Mouse (Mus musculus): ENCODE measurements around the gene E330014E10Rik.
"Not testable (repeated sequence)": the region's sequence is repeated elsewhere in the genome, so short reads cannot be mapped to it uniquely, and the experiment has no call there.

The E330014E10Rik gene

DNA sequence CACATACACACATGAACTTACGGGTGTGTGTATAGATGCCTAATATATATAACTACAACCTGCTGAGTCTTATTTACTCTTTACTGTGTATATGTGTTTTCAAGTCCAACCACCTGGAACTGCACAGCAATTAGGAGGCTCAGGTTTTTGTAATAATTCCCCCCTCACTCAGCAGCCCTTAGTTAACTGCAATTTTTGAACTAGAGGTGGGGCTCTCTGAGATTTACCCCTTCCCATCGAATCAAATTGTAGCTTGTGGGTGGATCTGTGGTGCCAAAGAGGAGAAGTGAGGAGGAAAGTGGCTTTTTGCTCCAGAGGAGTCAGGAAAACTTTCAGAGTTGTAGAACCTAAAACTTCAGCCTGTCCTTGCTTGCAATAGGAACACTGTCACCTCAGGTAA lies at the start of gene E330014E10Rik:
TSS of gene E330014E10Rik (plus strand) at position 301 of the 400 bp plus-strand sequence.
- not testable (repeated sequence) for DNase-seq (ENCODE audit: low spot score)

DNA sequence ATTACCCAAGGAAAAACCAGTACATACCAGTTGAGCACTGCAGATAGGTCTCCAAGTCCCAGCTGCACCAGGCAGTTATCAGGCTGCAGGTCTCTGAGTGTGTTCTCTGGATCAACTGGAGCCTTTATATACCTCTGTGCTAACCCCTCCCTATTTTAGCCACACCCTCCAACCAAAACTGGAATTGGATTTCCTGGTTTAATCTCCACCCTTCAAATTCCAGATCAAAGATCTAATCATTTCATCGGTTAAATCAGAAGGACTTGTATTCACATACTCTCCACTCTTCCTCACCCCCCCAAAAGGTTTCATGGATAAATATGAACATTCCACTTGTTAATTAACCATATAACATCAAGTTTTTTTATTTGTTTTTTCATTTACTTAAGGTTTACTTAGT lies 39.7 kb upstream of the E330014E10Rik start, which contains the start of gene Gm7978:
TSS of gene Gm7978 (minus strand) at position 101 of the 400 bp plus-strand sequence.
- not testable (repeated sequence) for DNase-seq (ENCODE audit: low spot score)

DNA sequence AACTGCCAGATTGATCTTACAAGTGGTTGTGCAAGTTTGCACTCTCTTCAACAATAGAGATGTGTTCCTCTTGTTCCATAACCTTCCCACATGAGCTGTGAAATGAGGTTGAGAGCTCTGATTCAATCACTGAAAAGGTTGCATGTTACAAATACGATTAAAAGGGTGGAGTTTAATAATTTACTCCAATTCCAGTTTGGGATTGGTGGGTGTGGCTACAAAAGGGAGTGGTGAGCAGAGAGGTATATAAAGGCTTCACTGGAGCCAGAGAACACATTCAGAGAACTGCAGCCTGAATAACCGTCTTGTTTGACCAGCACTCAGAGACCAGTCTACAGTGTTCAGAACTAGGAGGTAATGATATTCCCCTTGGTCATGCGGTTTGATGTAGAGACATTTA lies 34.1 kb upstream of the E330014E10Rik start, which contains the start of gene Gm7982:
TSS of gene Gm7982 (plus strand) at position 301 of the 400 bp plus-strand sequence.
- not testable (repeated sequence) for DNase-seq (ENCODE audit: low spot score)

DNA sequence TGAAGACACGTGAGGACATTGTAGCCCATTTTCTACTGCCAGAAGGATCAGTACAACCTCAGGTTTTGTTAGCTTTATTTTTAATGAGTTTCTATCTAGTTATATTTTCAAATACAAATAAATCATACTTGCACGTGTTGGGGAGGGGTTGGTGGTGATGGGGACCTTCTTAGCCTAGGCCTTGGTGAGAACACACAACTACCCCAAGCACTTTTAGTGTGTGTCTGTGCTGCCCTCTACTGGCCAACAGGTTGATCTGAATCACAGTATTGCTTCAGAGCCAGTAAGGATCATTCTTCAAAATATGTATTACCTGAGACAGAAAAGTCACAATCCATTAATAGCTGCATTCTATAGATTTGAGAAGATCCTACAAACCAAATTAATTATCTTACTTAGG lies 35.1 kb downstream of the E330014E10Rik start:
- not testable (repeated sequence) for DNase-seq (ENCODE audit: low spot score)

DNA sequence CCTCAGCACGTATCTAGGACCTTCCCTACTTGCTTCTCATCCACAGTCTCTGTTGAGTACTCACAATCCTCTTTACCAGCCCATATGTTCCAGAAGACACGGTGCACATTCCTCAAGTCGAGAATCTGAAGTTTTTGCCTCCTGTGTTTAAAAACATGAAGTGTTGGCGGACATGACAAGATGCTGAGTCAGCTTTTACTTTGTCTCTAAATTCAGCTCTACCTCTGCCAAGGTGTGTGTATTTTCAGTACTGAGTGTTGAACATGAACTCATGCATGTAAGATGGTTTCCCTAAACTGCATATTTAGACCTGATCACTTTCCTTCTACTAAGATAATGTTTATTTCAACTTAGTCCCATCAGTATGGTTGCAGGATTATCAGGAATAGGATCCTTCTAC lies 60.8 kb downstream of the E330014E10Rik start:
- no peak for DNase-seq (ENCODE audit: low spot score)

DNA sequence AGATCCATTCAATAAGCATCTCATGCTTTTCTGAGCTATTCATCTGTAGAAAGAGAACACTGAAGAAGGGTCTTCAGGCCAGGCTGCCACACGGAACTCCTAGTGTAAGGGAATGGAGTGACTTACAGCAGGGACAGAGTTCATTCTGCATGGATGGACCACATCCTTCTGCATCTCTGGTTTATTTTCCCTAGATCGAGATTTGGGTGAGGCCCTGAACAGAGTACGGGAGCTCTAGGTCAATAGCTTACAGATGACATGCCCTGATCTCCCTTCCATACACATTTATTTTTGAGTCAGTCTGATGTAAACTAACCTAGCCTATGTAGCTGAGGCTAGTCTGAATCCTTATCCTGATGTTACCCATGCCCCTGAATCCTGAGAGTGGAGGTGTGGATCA lies 78.2 kb downstream of the E330014E10Rik start:
- no peak for DNase-seq (ENCODE audit: low spot score)

Measured in lung, postnatal 25 days (tissue).